Mouse (Mus musculus) bone marrow, adult 2 months (tissue): ENCODE results near the gene Cdcp2. TPM values are rescaled to one million over a fixed set of nuclear protein-coding genes. Genes with fewer than 3 reads are reported as not detected.

ENCODE experiments used
- H3K27ac ChIP-seq: fragments of 200-500 bp; 2 replicates; pipeline ENCODE4 v1.5.1; 2012; ENCODE audit warnings: low read depth, mild to moderate bottlenecking, control low read depth, inconsistent platforms, low read length; ENCODE audit not compliant: control insufficient read depth, poor library complexity, insufficient read depth
- H3K4me1 ChIP-seq: fragments of 200-500 bp; 2 replicates; pipeline ENCODE4 v1.6.1; 2011; ENCODE audit warnings: low read length; ENCODE audit not compliant: control insufficient read depth, insufficient read depth
- H3K4me3 ChIP-seq: fragments of 200-500 bp; replicated peaks from 2 replicates; pipeline ENCODE3; 2011; ENCODE audit warnings: mild to moderate bottlenecking, low read depth, low read length, control low read depth; ENCODE audit not compliant: control insufficient read depth
- CTCF ChIP-seq: fragments of 200-500 bp; IDR thresholded peaks from 2 replicates; pipeline ENCODE4 v1.5.1; 2011; ENCODE audit warnings: low read length, control low read depth; ENCODE audit not compliant: control insufficient read depth, insufficient read depth
- POLR2A ChIP-seq: fragments of 200-500 bp; IDR thresholded peaks from 2 replicates; pipeline ENCODE4 v1.6.1; 2011; ENCODE audit warnings: low read depth, mild to moderate bottlenecking, control low read depth, low read length, borderline replicate concordance; ENCODE audit not compliant: control insufficient read depth
- WGBS: fragments of 180-500 bp; shearing (Covaris S2); methylation state at CpG from one replicate; pipeline ENCODE4 v1.1.7; 2018; 5-methylcytosine and 5-hydroxymethylcytosine counted together
- polyA plus RNA-seq: library from polyadenylated mRNA; stranded (reverse); fragments of >200 nt; gene quantifications from 2 replicates; pipeline ENCODE4 v1.2.4, GENCODE M21; 2011; ENCODE audit warnings: low replicate concordance; ENCODE audit not compliant: missing spikeins, insufficient read depth, insufficient read length

The Cdcp2 gene
- polyA plus RNA-seq, 1 experiment: not detected

GRCm38 (mm10) chr4:107082185-107082584, 14.5 kb upstream of the Cdcp2 start:
- Histone ChIP-seq H3K4me3 (no peak overlapping the region), H3K4me1 (peaks cover 2% of the 10 kb centered on the region; the same call in 1 of the 2 replicates), H3K27ac (no peak overlapping the region)
- TF ChIP-seq POLR2A (no peak), CTCF (no peak)
- 46% methylated on average over 3 of the region's 3 CpGs for WGBS

- 85% methylated on average over 4 of the region's 4 CpGs for WGBS
- Histone ChIP-seq H3K27ac (no peak overlapping the region), H3K4me3 (no peak overlapping the region), H3K4me1 (peaks cover 2% of the 10 kb centered on the region; the same call in 1 of the 2 replicates)
- no peak for TF ChIP-seq CTCF
- TF ChIP-seq POLR2A: no peak
Observed at GRCm38 (mm10) chr4:107083126-107083525, 13.6 kb upstream of the Cdcp2 start.

GRCm38 (mm10) chr4:107084343-107084742, 12.3 kb upstream of the Cdcp2 start:
- TF ChIP-seq CTCF (no peak), POLR2A (no peak)
- 60% methylated on average over 1 of the region's 1 CpGs for WGBS
- H3K4me1 ChIP-seq: peaks cover 2% of the 10 kb centered on the region; the same call in 1 of the 2 replicates
- H3K4me3 ChIP-seq: no peak overlapping the region
- H3K27ac ChIP-seq: no peak overlapping the region

GRCm38 (mm10) chr4:107084858-107085257, 11.8 kb upstream of the Cdcp2 start:
- Histone ChIP-seq H3K4me3 (no peak overlapping the region), H3K4me1 (peaks cover 2% of the 10 kb centered on the region; the same call in 1 of the 2 replicates), H3K27ac (no peak overlapping the region)
- TF ChIP-seq CTCF (no peak), POLR2A (no peak)
- 56% methylated on average over 6 of the region's 6 CpGs for WGBS

GRCm38 (mm10) chr4:107091696-107092095, 5.0 kb upstream of the Cdcp2 start:
- Histone ChIP-seq H3K4me1 (no peaks in the 10 kb centered on the region; the same call in 1 of the 2 replicates), H3K4me3 (no peak overlapping the region), H3K27ac (no peak overlapping the region)
- WGBS: 84% methylated on average over 14 of the region's 14 CpGs
- TF ChIP-seq CTCF (no peak), POLR2A (no peak)

- H3K27ac ChIP-seq: no peak overlapping the region
- 67% methylated on average over 16 of the region's 16 CpGs for WGBS
- H3K4me1 ChIP-seq: no peaks in the 10 kb centered on the region; the same call in 1 of the 2 replicates
- no peak for TF ChIP-seq POLR2A
- no peak for TF ChIP-seq CTCF
- no peak overlapping the region for H3K4me3 ChIP-seq
Observed at GRCm38 (mm10) chr4:107094484-107095187, 2.1 kb upstream of the Cdcp2 start.

GRCm38 (mm10) chr4:107096043-107096442, 648 bp upstream of the Cdcp2 start:
- TF ChIP-seq POLR2A: no peak
- TF ChIP-seq CTCF: no peak
- under 1% methylated on average over 6 of the region's 6 CpGs for WGBS
- no peak overlapping the region for H3K4me3 ChIP-seq
- H3K4me1 ChIP-seq: no peaks in the 10 kb centered on the region; the same call in 1 of the 2 replicates
- no peak overlapping the region for H3K27ac ChIP-seq

GRCm38 (mm10) chr4:107097871-107098270, 1.2 kb downstream of the Cdcp2 start:
- TF ChIP-seq CTCF (no peak), POLR2A (no peak)
- Histone ChIP-seq H3K27ac (no peak overlapping the region), H3K4me1 (no peaks in the 10 kb centered on the region; the same call in 1 of the 2 replicates), H3K4me3 (no peak overlapping the region)
- WGBS: 74% methylated on average over 15 of the region's 15 CpGs

GRCm38 (mm10) chr4:107098375-107098774, 1.7 kb downstream of the Cdcp2 start:
- Histone ChIP-seq H3K27ac (no peak overlapping the region), H3K4me3 (no peak overlapping the region), H3K4me1 (no peaks in the 10 kb centered on the region)
- TF ChIP-seq POLR2A (no peak), CTCF (no peak)
- WGBS: 83% methylated on average over 10 of the region's 10 CpGs
